Mouse (Mus musculus) limb, embryonic 14.5 days (tissue): ENCODE measurements around the gene Gm17581. TPM values are rescaled to one million over a fixed set of nuclear protein-coding genes. Genes with fewer than 3 reads are reported as not detected.

Experiments
- ATAC-seq: fragments of 200-750 bp; cut with Nextera tagmentation; 2 replicates; pipeline ENCODE4 v1.8.0; 2017; ENCODE audit warnings: low read depth, moderate number of reproducible peaks, moderate TSS enrichment; ENCODE audit not compliant: low FRiP score
- DNase-seq: peaks from one replicate; pipeline ENCODE4 v3.0.0-alpha.2; 2015; ENCODE audit warnings: low spot score
- H3K27ac ChIP-seq: fragments of 300-500 bp; sonication (generic); replicated peaks from 2 replicates; pipeline ENCODE4 v1.5.1; 2014; ENCODE audit warnings: low read depth, mild to moderate bottlenecking, low read length, moderate library complexity, mixed read lengths
- H3K27me3 ChIP-seq: fragments of 300-500 bp; sonication (generic); 2 replicates; pipeline ENCODE4 v1.6.1; 2014; ENCODE audit warnings: low read length, mixed read lengths; ENCODE audit not compliant: control insufficient read depth, insufficient read depth
- H3K36me3 ChIP-seq: fragments of 300-500 bp; sonication (generic); 2 replicates; pipeline ENCODE4 v1.6.1; 2014; ENCODE audit warnings: mild to moderate bottlenecking, low read length, moderate library complexity, mixed read lengths; ENCODE audit not compliant: control insufficient read depth, insufficient read depth
- H3K4me1 ChIP-seq: fragments of 300-500 bp; sonication (generic); 2 replicates; pipeline ENCODE4 v1.6.1; 2014; ENCODE audit warnings: antibody characterized with exemption, low read length, mixed read lengths; ENCODE audit not compliant: control insufficient read depth, insufficient read depth
- H3K4me2 ChIP-seq: fragments of 300-500 bp; sonication (generic); replicated peaks from 2 replicates; pipeline ENCODE4 v1.6.1; 2014; ENCODE audit warnings: low read depth, mild to moderate bottlenecking, low read length, moderate library complexity; ENCODE audit not compliant: severe bottlenecking
- H3K4me3 ChIP-seq: fragments of 300-500 bp; sonication (generic); replicated peaks from 2 replicates; pipeline ENCODE4 v1.5.1; 2014; ENCODE audit warnings: low read length
- H3K9ac ChIP-seq: fragments of 300-500 bp; sonication (generic); 2 replicates; pipeline ENCODE4 v1.6.1; 2014; ENCODE audit warnings: mild to moderate bottlenecking, low read depth, low read length, moderate library complexity; ENCODE audit not compliant: severe bottlenecking
- H3K9me3 ChIP-seq: fragments of 300-500 bp; sonication (generic); 2 replicates; pipeline ENCODE4 v1.6.1; 2016; ENCODE audit warnings: low read length; ENCODE audit not compliant: control insufficient read depth
- POLR2A ChIP-seq: fragments of 200-500 bp; IDR thresholded peaks from 2 replicates; pipeline ENCODE4 v1.8.0; 2012; ENCODE audit warnings: inconsistent platforms, mild to moderate bottlenecking, moderate library complexity, borderline replicate concordance; ENCODE audit not compliant: insufficient read depth, insufficient read length; ENCODE audit errors: extremely low read depth
- WGBS: fragments of 180-500 bp; shearing (Covaris S2); extraction: QIAGEN DNeasy Blood & Tissue Kit; methylation state at CpG from one replicate; pipeline ENCODE4 v1.1.7; 2014; 5-methylcytosine and 5-hydroxymethylcytosine counted together
- polyA plus RNA-seq, 2 experiments: library from polyadenylated mRNA; depleted of rRNA in 1 of 2; stranded (reverse) in 1 of 2; unstranded in 1 of 2; fragments of >200 nt; fragmentation: Nextera tagmentation in 1 of 2; extraction: Ambion mirVana in 1 of 2; gene quantifications; 2 replicates each; pipeline versions ENCODE4 v1.2.1 to v1.2.3; 2012 to 2014

Gm17581 gene
- polyA plus RNA-seq, 2 experiments = not detected

- Histone ChIP-seq H3K9me3 (no peaks in the 10 kb centered on the region), H3K36me3 (peaks cover 16% of the 10 kb centered on the region), H3K27ac (peak overlapping the region; percentile 89; the same call in 1 of the 2 replicates), H3K4me1 (peaks cover 14% of the 10 kb centered on the region), H3K9ac (peak overlapping the region; percentile 97), H3K4me2 (peak overlapping the region; percentile 61), H3K4me3 (peak overlapping the region; percentile 99), H3K27me3 (no peaks in the 10 kb centered on the region)
- ATAC-seq = no peak
- TF ChIP-seq POLR2A = no peak
- DNase-seq = no peak
- 4% methylated on average over 8 of the region's 8 CpGs for WGBS
Measured at GRCm38 (mm10) chr2:155691336-155691722, 44.3 kb downstream of the Gm17581 start.

- H3K4me2 ChIP-seq = no peak overlapping the region
- no peak for TF ChIP-seq POLR2A
- H3K9ac ChIP-seq = no peak overlapping the region
- whole genome bisulfite sequencing = 63% methylated on average over 4 of the region's 4 CpGs
- H3K9me3 ChIP-seq = no peaks in the 10 kb centered on the region
- no peak for ATAC-seq
- no peaks in the 10 kb centered on the region for H3K27me3 ChIP-seq
- peaks cover 27% of the 10 kb centered on the region for H3K36me3 ChIP-seq
- H3K4me3 ChIP-seq = no peak overlapping the region
- no peak overlapping the region for H3K27ac ChIP-seq
- H3K4me1 ChIP-seq = peaks cover 14% of the 10 kb centered on the region
- no peak for DNase-seq
Measured at GRCm38 (mm10) chr2:155689211-155689610, 46.5 kb downstream of the Gm17581 start.

DNA sequence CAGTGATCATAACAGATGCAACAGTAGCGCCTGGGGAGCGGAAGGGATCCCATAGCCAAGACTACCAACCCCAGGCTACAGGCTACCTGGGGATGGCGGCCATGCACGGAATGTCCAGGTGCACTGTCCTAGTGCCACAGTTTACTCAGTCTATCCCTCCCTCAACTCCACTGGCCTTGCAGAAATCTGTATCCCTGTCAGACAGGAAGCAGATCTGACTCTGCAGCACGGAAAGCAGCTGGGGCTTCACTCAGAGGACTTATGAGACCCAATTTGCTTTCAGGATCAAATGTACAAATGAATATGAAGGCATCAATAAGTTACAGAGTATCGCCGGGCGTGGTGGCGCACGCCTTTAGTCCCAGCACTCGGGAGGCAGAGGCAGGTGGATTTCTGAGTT lies 47.9 kb downstream of the Gm17581 start:
- 98% methylated on average over 11 of the region's 11 CpGs for WGBS
- Histone ChIP-seq H3K4me1 (peaks cover 14% of the 10 kb centered on the region), H3K27ac (no peak overlapping the region), H3K36me3 (peaks cover 27% of the 10 kb centered on the region), H3K27me3 (no peaks in the 10 kb centered on the region), H3K9ac (no peak overlapping the region), H3K4me2 (no peak overlapping the region), H3K4me3 (no peak overlapping the region), H3K9me3 (no peaks in the 10 kb centered on the region)
- no peak for TF ChIP-seq POLR2A
- DNase-seq = no peak
- ATAC-seq = no peak

DNA sequence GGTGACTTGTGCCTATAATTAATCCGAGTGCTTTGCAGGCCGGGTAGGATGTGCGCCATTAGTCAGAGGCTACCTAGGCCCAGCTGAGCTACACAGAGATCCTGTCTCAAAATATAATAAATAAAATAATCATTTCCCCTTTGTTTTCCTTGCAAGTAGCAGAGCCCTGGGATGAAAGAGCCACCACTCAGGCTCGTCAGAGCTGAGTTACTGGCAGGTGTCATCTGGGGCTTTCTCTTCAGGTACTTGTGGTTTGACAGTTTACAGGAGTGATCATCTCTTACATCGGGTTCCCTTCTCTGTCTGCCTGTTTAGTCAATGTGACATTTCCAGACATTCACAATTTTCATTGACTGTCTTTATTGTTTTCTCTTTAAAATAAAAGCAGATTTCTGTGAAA lies 49.1 kb downstream of the Gm17581 start:
- peaks cover 14% of the 10 kb centered on the region for H3K4me1 ChIP-seq
- TF ChIP-seq POLR2A = no peak
- WGBS = 87% methylated on average over 5 of the region's 5 CpGs

More for the DNA sequence above, 49.1 kb downstream of the Gm17581 start:
- Histone ChIP-seq H3K9me3 (no peaks in the 10 kb centered on the region), H3K27me3 (no peaks in the 10 kb centered on the region), H3K4me3 (no peak overlapping the region), H3K4me2 (no peak overlapping the region), H3K9ac (no peak overlapping the region), H3K27ac (no peak overlapping the region), H3K36me3 (peaks cover 27% of the 10 kb centered on the region)
- DNase-seq (no peak), ATAC-seq (no peak)

Other genes with a start within 250 kb of the Gm17581 start
- gene Acss2, start 217.9 kb downstream of the Gm17581 start, polyA plus RNA-seq (2012; rRNA removed) = 13.3 and 14.8 TPM in 2 replicates
- gene Acss2, start 217.9 kb downstream of the Gm17581 start, polyA plus RNA-seq (2014; fragmentation: Nextera tagmentation; extraction: Ambion mirVana) = 15.0 and 15.8 TPM in 2 replicates
- 18.0 and 32.5 TPM in 2 replicates for gene Ggt7, start 217.6 kb downstream of the Gm17581 start, polyA plus RNA-seq (2012; rRNA removed)
- gene Ggt7, start 217.6 kb downstream of the Gm17581 start, polyA plus RNA-seq (2014; fragmentation: Nextera tagmentation; extraction: Ambion mirVana) = 3.7 and 4.4 TPM in 2 replicates
- gene Gss, start 143.1 kb downstream of the Gm17581 start, polyA plus RNA-seq (2012; rRNA removed) = 16.3 and 21.3 TPM in 2 replicates
- 24.9 and 28.7 TPM in 2 replicates for gene Gss, start 143.1 kb downstream of the Gm17581 start, polyA plus RNA-seq (2014; fragmentation: Nextera tagmentation; extraction: Ambion mirVana)
- gene Myh7b, start 124.7 kb downstream of the Gm17581 start, polyA plus RNA-seq (2012; rRNA removed) = 21.9 and 27.0 TPM in 2 replicates
- 3.6 and 5.0 TPM in 2 replicates for gene Myh7b, start 124.7 kb downstream of the Gm17581 start, polyA plus RNA-seq (2014; fragmentation: Nextera tagmentation; extraction: Ambion mirVana)
- 166 and 196 TPM in 2 replicates for gene Trpc4ap, start 43.5 kb downstream of the Gm17581 start, polyA plus RNA-seq (2012; rRNA removed)
- 140 and 153 TPM in 2 replicates for gene Trpc4ap, start 43.5 kb downstream of the Gm17581 start, polyA plus RNA-seq (2014; fragmentation: Nextera tagmentation; extraction: Ambion mirVana)
- 36.1 and 38.5 TPM in 2 replicates for gene Edem2, start 6.4 kb downstream of the Gm17581 start, polyA plus RNA-seq (2012; rRNA removed)
- 31.3 and 35.0 TPM in 2 replicates for gene Edem2, start 6.4 kb downstream of the Gm17581 start, polyA plus RNA-seq (2014; fragmentation: Nextera tagmentation; extraction: Ambion mirVana)
- 6.2 and 8.2 TPM in 2 replicates for gene Procr, start 15.3 kb upstream of the Gm17581 start, polyA plus RNA-seq (2012; rRNA removed)
- 4.3 and 5.2 TPM in 2 replicates for gene Procr, start 15.3 kb upstream of the Gm17581 start, polyA plus RNA-seq (2014; fragmentation: Nextera tagmentation; extraction: Ambion mirVana)
- 0.30 and 0.44 TPM in 2 replicates for gene Mmp24, start 39.5 kb upstream of the Gm17581 start, polyA plus RNA-seq (2012; rRNA removed)
- 0.04 and 0.07 TPM in 2 replicates for gene Mmp24, start 39.5 kb upstream of the Gm17581 start, polyA plus RNA-seq (2014; fragmentation: Nextera tagmentation; extraction: Ambion mirVana)
- 20.6 and 22.2 TPM in 2 replicates for gene BC029722, start 83.6 kb upstream of the Gm17581 start, polyA plus RNA-seq (2012; rRNA removed)
- gene BC029722, start 83.6 kb upstream of the Gm17581 start, polyA plus RNA-seq (2014; fragmentation: Nextera tagmentation; extraction: Ambion mirVana) = 12.1 and 14.1 TPM in 2 replicates
- gene Eif6, start 91.1 kb upstream of the Gm17581 start, polyA plus RNA-seq (2012; rRNA removed) = 95.8 and 98.7 TPM in 2 replicates
- gene Eif6, start 91.1 kb upstream of the Gm17581 start, polyA plus RNA-seq (2014; fragmentation: Nextera tagmentation; extraction: Ambion mirVana) = 170 and 174 TPM in 2 replicates
- gene Fam83c, start 99.0 kb upstream of the Gm17581 start, polyA plus RNA-seq (2012; rRNA removed) = 1.5 and 2.0 TPM in 2 replicates
- 1.4 and 2.1 TPM in 2 replicates for gene Fam83c, start 99.0 kb upstream of the Gm17581 start, polyA plus RNA-seq (2014; fragmentation: Nextera tagmentation; extraction: Ambion mirVana)
- gene Uqcc1, start 194.4 kb upstream of the Gm17581 start, polyA plus RNA-seq (2012; rRNA removed) = 32.6 and 42.1 TPM in 2 replicates
- gene Uqcc1, start 194.4 kb upstream of the Gm17581 start, polyA plus RNA-seq (2014; fragmentation: Nextera tagmentation; extraction: Ambion mirVana) = 57.2 and 58.5 TPM in 2 replicates
- gene Gm15557, start 204.9 kb upstream of the Gm17581 start, polyA plus RNA-seq (2012; rRNA removed) = 0.13 TPM in 1 of 2 replicates, not detected in the other
- gene Gm15557, start 204.9 kb upstream of the Gm17581 start, polyA plus RNA-seq (2014; fragmentation: Nextera tagmentation; extraction: Ambion mirVana) = 0.17 and 0.18 TPM in 2 replicates
- 40.9 and 58.7 TPM in 2 replicates for gene Gdf5, start 209.5 kb upstream of the Gm17581 start, polyA plus RNA-seq (2012; rRNA removed)
- gene Gdf5, start 209.5 kb upstream of the Gm17581 start, polyA plus RNA-seq (2014; fragmentation: Nextera tagmentation; extraction: Ambion mirVana) = 64.8 and 87.0 TPM in 2 replicates
- gene Cep250, start 220.6 kb upstream of the Gm17581 start, polyA plus RNA-seq (2012; rRNA removed) = 24.5 and 31.3 TPM in 2 replicates
- 19.4 and 20.1 TPM in 2 replicates for gene Cep250, start 220.6 kb upstream of the Gm17581 start, polyA plus RNA-seq (2014; fragmentation: Nextera tagmentation; extraction: Ambion mirVana)